Mouse (Mus musculus): ENCODE measurements at regions not wholly inside any gene's neighbourhood (a gene's known extent, or its start where the extent isn't known, plus 50 kb on each side); places are given as distances from the start of the nearest gene placed in this dataset.

DNA sequence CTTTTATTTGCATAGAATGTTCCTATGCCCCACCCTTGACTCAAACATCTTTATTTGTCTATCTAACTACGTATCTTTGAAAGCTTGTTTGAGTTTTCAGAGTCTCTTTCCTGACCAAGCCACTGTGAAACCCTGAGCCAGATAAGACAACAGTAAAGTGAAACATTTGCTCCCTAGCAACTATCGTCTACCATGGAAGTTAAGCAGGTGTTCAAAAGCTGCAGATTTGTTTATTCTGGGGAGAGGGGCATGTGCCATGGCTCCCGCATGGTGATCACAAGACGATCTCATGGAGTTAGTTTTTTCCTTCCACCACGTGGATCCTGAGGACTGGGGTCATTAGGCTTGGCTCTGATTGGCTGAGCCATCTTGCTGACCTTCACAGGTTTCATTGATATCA, 55.5 kb downstream of the Gm9972 start:
- DNase-seq, result no peak

DNA sequence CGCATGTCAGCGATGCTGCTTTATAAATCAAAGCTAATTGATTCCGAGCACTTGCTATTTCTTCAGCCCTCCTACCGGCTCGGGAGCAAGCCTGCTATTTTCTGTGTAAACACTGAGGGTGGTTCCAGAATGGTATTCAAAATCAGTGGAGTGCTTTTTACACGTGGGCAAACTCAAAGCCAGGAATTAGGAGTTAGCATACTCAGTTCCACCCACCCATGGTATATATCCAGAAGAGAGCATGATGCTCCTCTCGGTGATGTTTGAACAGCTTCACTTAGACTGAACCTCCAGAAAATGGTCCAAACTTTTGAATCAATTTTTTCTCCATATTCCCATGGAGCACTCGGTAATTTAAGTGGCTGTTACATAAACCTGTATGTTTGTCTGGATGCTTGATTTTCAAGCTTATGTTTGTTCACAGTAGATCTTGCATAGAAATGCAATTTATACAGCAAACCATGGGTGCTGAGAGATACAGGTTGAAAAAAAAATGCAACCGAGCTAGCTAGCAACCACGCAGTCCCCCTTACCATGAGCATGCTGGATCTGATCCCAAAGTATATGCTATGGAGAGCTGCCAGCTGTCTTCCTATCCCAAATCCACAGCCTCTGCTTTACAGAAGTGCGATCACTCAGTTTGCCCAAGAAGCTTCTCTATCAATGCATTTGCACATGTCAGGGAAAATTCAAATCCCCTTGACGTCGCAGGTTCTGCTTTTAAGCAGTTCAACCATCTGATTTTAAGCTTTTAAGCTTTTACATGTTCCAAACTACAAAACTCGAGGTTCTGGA, 56.8 kb downstream of the Gm9972 start:
- peak in 1 of 2 experiments; percentile 3 for DNase-seq

DNA sequence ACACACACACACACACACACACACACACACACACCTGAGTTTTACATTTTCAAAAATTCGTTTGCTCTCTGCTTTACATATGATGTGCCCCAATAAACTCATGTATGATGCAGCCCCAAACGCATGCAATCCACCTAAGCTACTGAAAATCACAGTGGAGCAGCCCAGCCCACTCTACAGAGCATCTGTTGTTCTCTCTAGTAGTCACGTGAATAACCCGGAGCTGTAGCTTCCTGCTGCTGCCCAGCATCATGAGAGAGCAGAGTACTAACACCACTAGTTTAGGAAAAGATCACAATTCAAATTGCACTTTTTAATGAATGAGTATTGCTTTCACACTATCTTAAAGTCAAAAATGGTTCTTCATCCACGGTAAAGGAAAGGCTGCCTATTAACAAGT, 56.7 kb upstream of the Atp10b start:
- DNase-seq, result peak in 1 of 2 experiments; percentile 12

DNA sequence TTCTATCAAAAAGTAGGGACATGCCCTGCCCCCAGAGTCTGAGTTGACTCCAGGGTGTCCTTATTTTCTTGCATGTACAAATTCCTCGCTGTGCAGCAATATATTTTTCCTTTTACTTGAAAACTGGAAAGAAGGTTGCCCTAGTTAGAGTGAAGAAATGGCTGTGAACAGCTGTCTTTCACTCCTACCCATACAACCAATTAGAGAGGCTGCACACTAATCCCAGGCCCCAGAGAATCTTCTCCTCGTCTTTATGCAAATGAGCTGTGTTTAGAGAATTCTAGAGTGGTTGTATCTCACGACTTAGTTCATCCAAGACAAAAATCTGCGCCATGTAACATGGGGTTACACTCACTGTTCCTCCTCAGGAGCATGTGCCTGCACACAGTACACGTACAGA, 53.7 kb upstream of the Atp10b start:
- no peak for DNase-seq

DNA sequence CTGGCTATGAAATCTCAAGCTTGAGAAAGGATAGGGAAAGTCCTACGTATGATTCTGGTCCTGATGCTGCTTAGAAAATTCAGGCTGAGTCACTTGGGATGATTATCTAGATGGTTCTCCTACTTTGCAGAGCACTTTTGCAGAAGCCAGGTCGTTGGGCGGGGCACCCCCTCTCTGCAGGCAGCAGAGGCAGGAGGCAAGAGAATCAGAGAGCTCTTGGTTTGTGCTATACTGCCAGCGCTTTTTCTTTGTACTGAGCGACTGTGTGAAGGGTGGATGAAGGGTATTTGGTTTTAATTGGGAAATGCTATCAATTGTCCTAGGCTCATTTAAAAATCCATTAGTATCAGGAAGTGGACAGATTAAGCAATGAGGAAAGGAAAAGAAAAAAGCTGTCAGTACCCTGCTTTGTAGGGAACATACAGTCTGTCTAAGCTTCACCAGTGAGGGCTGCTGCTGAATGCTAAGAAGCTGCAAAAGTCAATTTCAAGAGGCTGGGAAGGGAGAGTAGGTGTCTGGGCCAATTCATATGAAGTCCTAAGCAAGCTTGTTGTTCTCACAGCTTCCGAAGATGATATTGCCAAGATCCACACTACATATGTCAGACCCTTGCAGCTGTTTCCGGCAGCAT, 50.8 kb upstream of the Atp10b start:
- peak in 1 of 2 experiments; percentile 4 for DNase-seq

Data from cerebellum, postnatal 10 days (tissue).